ENCODE assay signal across 9 mouse cellular contexts in genomic region chr6:119499271-119499670, GRCm38 (mm10). TPM values are rescaled to one million over a fixed set of nuclear protein-coding genes. Genes with fewer than 3 reads are reported as not detected.
DNase-seq lines count a peak whose midpoint lies in the region; ATAC-seq lines count a peak whose summit lies in the region.
"Had no signal": no experiment of that assay in that cellular context is flagged by ENCODE, and none has a peak within 500 bp of the region (broad histone marks: within the 10 kb centered on the region; RNA-seq: fewer than 3 reads in every experiment).

No protein-coding gene starts in this region.

- peaks cover 15% of the 10 kb centered on the region for H3K4me1 ChIP-seq in kidney, embryonic 15.5 days

- no peaks in the 10 kb centered on the region for H3K9me3 ChIP-seq in kidney, embryonic 15.5 days (replicated peaks)

- peak; percentile 48 for DNase-seq in gastrocnemius, postnatal 14 days
- no peak for DNase-seq in gastrocnemius, postnatal 4 days (ENCODE audit: low spot score in 2 of 2)
- peak; percentile 83 for DNase-seq in CD4-positive, CD25-positive, alpha-beta regulatory T cell, adult 2 months (ENCODE audit: low read depth, low spot score)
- peak; percentile 71 for DNase-seq in embryo, embryonic 10.5 days (ENCODE audit: low spot score)
- peak; percentile 82 for DNase-seq in naive thymus-derived CD4-positive, alpha-beta T cell, adult 2 months (ENCODE audit: low read depth)
- DNase-seq in frontal cortex, postnatal 14 days (ENCODE audit: low spot score in 2 of 2) = no peak

- H3K4me3 ChIP-seq in kidney, embryonic 15.5 days (replicated peaks) = no peak overlapping the region
- H3K4me3 ChIP-seq: myocyte had no signal

- H3K4me2 ChIP-seq in kidney, embryonic 15.5 days = no peak overlapping the region

- H3K36me3 ChIP-seq in kidney, embryonic 15.5 days = no peaks in the 10 kb centered on the region

- H3K27me3 ChIP-seq in kidney, embryonic 15.5 days = no peaks in the 10 kb centered on the region

- H3K9ac ChIP-seq in kidney, embryonic 15.5 days = no peak overlapping the region

- WGBS in kidney, embryonic 15.5 days = 11% methylated on average over 5 of the region's 5 CpGs

- peak; percentile 81 for ATAC-seq in kidney, embryonic 15.5 days (replicated peaks; ENCODE audit: low FRiP score)
- ATAC-seq in cerebellum, adult (ENCODE audit: insufficient number of reproducible peaks, low FRiP score, low TSS enrichment) = no peak

- H3K27ac ChIP-seq in kidney, embryonic 15.5 days = no peak overlapping the region

- intact Hi-C loops in gastrocnemius, postnatal 14 days (cut with DNase I; ENCODE audit: low total_unique reads) = loop anchor here (10.0 kb wide), 2 partner anchors 186 to 696 kb away; no protein-coding TSS in a partner anchor

RNA-seq across cellular contexts. Expression of gene Fbxl14, which starts 19.8 kb away (rescaled TPM):
- total RNA-seq in gastrocnemius, postnatal 14 days (2021) = 10 to 100 TPM in 1 of 2 experiments, 1 to 10 TPM in 1; 9.2 to 11.1 TPM
- 10 to 100 TPM; 18.4 to 19.5 TPM for total RNA-seq in gastrocnemius, postnatal 4 days (2021)
- polyA plus RNA-seq in kidney, embryonic 15.5 days (2015; fragmentation: Nextera tagmentation; extraction: Ambion mirVana) = 5.0 and 6.1 TPM in 2 replicates

RNA-seq across cellular contexts. Expression of gene Wnt5b, which starts 44.9 kb away (rescaled TPM):
- total RNA-seq in gastrocnemius, postnatal 14 days (2021) = 1 to 10 TPM in 1 of 2 experiments, under 1 TPM in 1; 0.93 to 2.4 TPM
- 1 to 10 TPM; 4.4 to 4.9 TPM for total RNA-seq in gastrocnemius, postnatal 4 days (2021)
- 9.1 and 11.5 TPM in 2 replicates for polyA plus RNA-seq in kidney, embryonic 15.5 days (2015; fragmentation: Nextera tagmentation; extraction: Ambion mirVana)

Comparison
In these comparisons a context has a peak if more than half of its experiments do, and no peak if none do; other contexts are left out.
1. DNase-seq: peak in gastrocnemius, postnatal 14 days (single experiment), CD4-positive, CD25-positive, alpha-beta regulatory T cell, adult 2 months (single experiment), embryo, embryonic 10.5 days (single experiment) and naive thymus-derived CD4-positive, alpha-beta T cell, adult 2 months (single experiment); none in gastrocnemius, postnatal 4 days (0 of 2) and frontal cortex, postnatal 14 days (0 of 2).